Mouse (Mus musculus): ENCODE measurements around the gene Crp.

DNA sequence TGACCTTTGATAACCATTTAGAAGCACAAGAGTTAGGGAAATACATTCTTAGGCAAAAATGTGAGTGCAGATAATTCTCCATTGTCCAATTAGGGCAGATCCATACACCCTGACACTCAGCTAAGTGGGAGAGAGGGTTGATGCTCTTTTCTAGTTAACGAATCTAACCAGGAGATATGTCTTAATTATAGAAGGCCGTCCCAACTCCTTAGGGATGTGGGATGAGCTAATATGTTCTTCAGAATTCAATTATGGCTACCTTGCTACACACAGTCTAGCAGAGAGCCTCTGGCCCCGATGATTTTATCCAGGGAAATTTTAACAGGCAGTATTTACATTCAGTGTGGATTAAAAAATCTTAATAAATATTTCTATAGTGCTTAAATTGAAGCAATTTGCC, 3.0 kb downstream of the Crp start:
- no peak for TF ChIP-seq POLR2A (IDR thresholded peaks at IDR 0.05; ENCODE audit: low read depth, low read length)
- no peak for TF ChIP-seq CTCF (conservative IDR thresholded peaks at IDR 0.05; ENCODE audit: insufficient read depth, insufficient read length, low read depth, low read length)

All from kidney, adult 2 months (tissue).